Mouse (Mus musculus) thymus, adult 2 months (tissue): ENCODE results near the gene Borcs8.

Experiments used
- CTCF ChIP-seq: fragments of 200-500 bp; IDR thresholded peaks from 2 replicates; pipeline ENCODE4 v1.5.1; 2012; ENCODE audit warnings: mild to moderate bottlenecking, control low read depth, low read length, moderate library complexity, borderline replicate concordance; ENCODE audit not compliant: control insufficient read depth, poor library complexity, insufficient read depth; ENCODE audit errors: extremely low read depth
- POLR2A ChIP-seq: fragments of 200-500 bp; IDR thresholded peaks from 2 replicates; pipeline ENCODE4 v1.6.1; 2012; ENCODE audit warnings: mild to moderate bottlenecking, low read length, control low read depth, moderate library complexity; ENCODE audit not compliant: control insufficient read depth, poor library complexity, insufficient read depth; ENCODE audit errors: extremely low read depth

GRCm38 (mm10) chr8:70134931-70135330, 4.4 kb upstream of the Borcs8 start:
- TF ChIP-seq CTCF (no peak), POLR2A (no peak)
